Mouse (Mus musculus): ENCODE data around the gene Gm42417.

Gm42417 gene

GRCm38 (mm10) chr1:36539186-36539585 is at the start of gene Gm42417:
Gene Gm42417 (minus strand): TSS chr1:36539429.
- DNase-seq (ENCODE audit: low spot score in 2 of 2), result peak in 1 of 2 experiments; percentile 65

- no peak for DNase-seq (ENCODE audit: low spot score in 2 of 2)
Measured at GRCm38 (mm10) chr1:36587860-36588259, 48.6 kb upstream of the Gm42417 start.

- no peak for DNase-seq (ENCODE audit: low spot score in 2 of 2)
Measured at GRCm38 (mm10) chr1:36586288-36586687, 47.1 kb upstream of the Gm42417 start.

- no peak for DNase-seq (ENCODE audit: low spot score in 2 of 2)
Measured at GRCm38 (mm10) chr1:36583408-36584116, 44.3 kb upstream of the Gm42417 start.

- DNase-seq (ENCODE audit: low spot score in 2 of 2), result no peak
Measured at GRCm38 (mm10) chr1:36582211-36582610, 43.0 kb upstream of the Gm42417 start.

- DNase-seq (ENCODE audit: low spot score in 2 of 2), result no peak
Measured at GRCm38 (mm10) chr1:36581260-36581659, 42.0 kb upstream of the Gm42417 start.

GRCm38 (mm10) chr1:36580384-36581207 is 41.4 kb upstream of the Gm42417 start:
- peak; percentile 60 to 73 for DNase-seq (ENCODE audit: low spot score in 2 of 2)

- DNase-seq (ENCODE audit: low spot score in 2 of 2), result no peak
Measured at GRCm38 (mm10) chr1:36579974-36580383, 40.8 kb upstream of the Gm42417 start.

GRCm38 (mm10) chr1:36576991-36577675 is 37.9 kb upstream of the Gm42417 start:
- DNase-seq (ENCODE audit: low spot score in 2 of 2), result no peak

- no peak for DNase-seq (ENCODE audit: low spot score in 2 of 2)
Measured at GRCm38 (mm10) chr1:36575347-36575746, 36.1 kb upstream of the Gm42417 start.

- no peak for DNase-seq (ENCODE audit: low spot score in 2 of 2)
Measured at GRCm38 (mm10) chr1:36574196-36574955, 35.1 kb upstream of the Gm42417 start.

- peak in 1 of 2 experiments; percentile 73 for DNase-seq (ENCODE audit: low spot score in 2 of 2)
Measured at GRCm38 (mm10) chr1:36573524-36573923, 34.3 kb upstream of the Gm42417 start.

GRCm38 (mm10) chr1:36572709-36573108 is 33.5 kb upstream of the Gm42417 start:
- no peak for DNase-seq (ENCODE audit: low spot score in 2 of 2)

GRCm38 (mm10) chr1:36572140-36572700 is 33.0 kb upstream of the Gm42417 start:
- no peak for DNase-seq (ENCODE audit: low spot score in 2 of 2)

GRCm38 (mm10) chr1:36571627-36572026 is 32.4 kb upstream of the Gm42417 start:
- no peak for DNase-seq (ENCODE audit: low spot score in 2 of 2)

GRCm38 (mm10) chr1:36570320-36570719 is 31.1 kb upstream of the Gm42417 start:
- DNase-seq (ENCODE audit: low spot score in 2 of 2), result no peak

- no peak for DNase-seq (ENCODE audit: low spot score in 2 of 2)
Measured at GRCm38 (mm10) chr1:36569694-36570276, 30.6 kb upstream of the Gm42417 start.

GRCm38 (mm10) chr1:36568776-36569175 is 29.5 kb upstream of the Gm42417 start:
- no peak for DNase-seq (ENCODE audit: low spot score in 2 of 2)

- DNase-seq (ENCODE audit: low spot score in 2 of 2), result no peak
Measured at GRCm38 (mm10) chr1:36567818-36568603, 28.8 kb upstream of the Gm42417 start.

- DNase-seq (ENCODE audit: low spot score in 2 of 2), result no peak
Measured at GRCm38 (mm10) chr1:36566425-36566824, 27.2 kb upstream of the Gm42417 start.

All from urinary bladder, postnatal 36 days (tissue).